In genomic region chr3:55119275-55119898, GRCm38 (mm10) we compare ENCODE assay signal across 12 mouse cellular contexts. TPM values are rescaled to one million over a fixed set of nuclear protein-coding genes. Genes with fewer than 3 reads are reported as not detected.
DNase-seq lines count a peak whose midpoint lies in the region; ATAC-seq and TF ChIP-seq lines count a peak whose summit lies in the region.
"Had no signal": no experiment of that assay in that cellular context is flagged by ENCODE, and none has a peak within 500 bp of the region (broad histone marks: within the 10 kb centered on the region; RNA-seq: fewer than 3 reads in every experiment).

No protein-coding gene starts in this region.

- H3K4me3 ChIP-seq in heart, embryonic 11.5 days (ENCODE audit: low read depth, low read length): no peak overlapping the region
- H3K4me3 ChIP-seq in lung, adult 2 months (replicated peaks; ENCODE audit: extremely low read depth, low read depth, low read length): no peak overlapping the region
- no peak overlapping the region for H3K4me3 ChIP-seq in midbrain, embryonic 16.5 days (ENCODE audit: low read depth, low read length)
- H3K4me3 ChIP-seq: midbrain, embryonic 15.5 days had no signal

- H3K36me3 ChIP-seq in heart, embryonic 11.5 days (ENCODE audit: control insufficient read depth, insufficient read depth, low read length): peaks cover 27% of the 10 kb centered on the region
- H3K36me3 ChIP-seq in midbrain, embryonic 16.5 days (ENCODE audit: control insufficient read depth, insufficient read depth, low read length): peaks cover 35% of the 10 kb centered on the region

- peak; percentile 96 for DNase-seq in heart, adult 11 months
- DNase-seq in ZHBTc4 (ENCODE audit: low read depth, low spot score): peak; percentile 11
- DNase-seq in gastrocnemius, postnatal 25 days: peak; percentile 66
- peak; percentile 47 for DNase-seq in lung, adult 2 months
- DNase-seq in natural killer cell, adult 2 months (ENCODE audit: low spot score in 2 of 2): no peak
- DNase-seq in cerebellum, postnatal 4 days (ENCODE audit: low spot score in 2 of 2): no peak

- TF ChIP-seq POLR2A in lung, adult 2 months (IDR thresholded peaks at IDR 0.05; ENCODE audit: borderline replicate concordance, extremely low read depth, low read depth, low read length): no peak

- H3K4me2 ChIP-seq in heart, embryonic 11.5 days: no peak overlapping the region
- no peak overlapping the region for H3K4me2 ChIP-seq in midbrain, embryonic 16.5 days (ENCODE audit: low read length)
- H3K4me2 ChIP-seq: midbrain, embryonic 15.5 days had no signal

- H3K27me3 ChIP-seq in heart, embryonic 11.5 days (ENCODE audit: control insufficient read depth, insufficient read depth, low read length): no peaks in the 10 kb centered on the region
- no peaks in the 10 kb centered on the region for H3K27me3 ChIP-seq in midbrain, embryonic 16.5 days (ENCODE audit: control insufficient read depth, insufficient read depth, low read depth, low read length)
- H3K27me3 ChIP-seq: midbrain, embryonic 15.5 days had no signal

- H3K4me1 ChIP-seq in heart, embryonic 11.5 days (ENCODE audit: control insufficient read depth, insufficient read depth, low read length): peaks cover 18% of the 10 kb centered on the region
- H3K4me1 ChIP-seq in lung, adult 2 months (ENCODE audit: control insufficient read depth, insufficient read depth, low read length): no peaks in the 10 kb centered on the region; the same call in 1 of the 2 replicates
- peaks cover 2% of the 10 kb centered on the region; the same call in 1 of the 2 replicates for H3K4me1 ChIP-seq in midbrain, embryonic 16.5 days (ENCODE audit: control insufficient read depth, insufficient read depth, low read length)

- no peak for ATAC-seq in heart, embryonic 11.5 days (replicated peaks; ENCODE audit: insufficient number of reproducible peaks, low FRiP score, low TSS enrichment)
- no peak for ATAC-seq in midbrain, embryonic 16.5 days
- ATAC-seq: hindbrain, embryonic 16.5 days; midbrain, embryonic 15.5 days had no signal

- H3K9ac ChIP-seq in heart, embryonic 11.5 days (ENCODE audit: low read depth, low read length): no peak overlapping the region
- no peak overlapping the region for H3K9ac ChIP-seq in midbrain, embryonic 16.5 days (ENCODE audit: low read depth, low read length)
- H3K9ac ChIP-seq: liver, embryonic 14.5 days; midbrain, embryonic 15.5 days had no signal

- WGBS in heart, embryonic 11.5 days (ENCODE audit: insufficient replicate concordance): 85% methylated on average over 6 of the region's 6 CpGs
- 52% methylated on average over 6 of the region's 6 CpGs for WGBS in lung, adult 2 months
- 94% methylated on average over 6 of the region's 6 CpGs for WGBS in midbrain, embryonic 16.5 days

- no peak overlapping the region for H3K27ac ChIP-seq in heart, embryonic 11.5 days (ENCODE audit: low read depth, low read length)
- H3K27ac ChIP-seq in midbrain, embryonic 16.5 days (ENCODE audit: low read length): no peak overlapping the region
- H3K27ac ChIP-seq: liver, embryonic 14.5 days; midbrain, embryonic 15.5 days had no signal

- no peak for TF ChIP-seq CTCF in lung, adult 2 months (IDR thresholded peaks at IDR 0.05; ENCODE audit: insufficient read depth, low read length)

- H3K9me3 ChIP-seq in heart, embryonic 11.5 days (replicated peaks; ENCODE audit: control insufficient read depth, low read length): no peaks in the 10 kb centered on the region
- H3K9me3 ChIP-seq in midbrain, embryonic 16.5 days (replicated peaks; ENCODE audit: control insufficient read depth, low read length, poor library complexity, severe bottlenecking): no peaks in the 10 kb centered on the region
- H3K9me3 ChIP-seq: midbrain, embryonic 15.5 days had no signal

RNA-seq across cellular contexts. Expression of gene Spg20, which starts 7.5 kb away (rescaled TPM):
- polyA plus RNA-seq in heart, embryonic 11.5 days (2014; fragmentation: Nextera tagmentation; extraction: Ambion mirVana): 47.3 and 50.6 TPM in 2 replicates
- 10 to 100 TPM; 24.8 to 28.6 TPM for total RNA-seq in gastrocnemius, postnatal 25 days (2021)
- 13.2 and 15.4 TPM in 2 replicates for polyA plus RNA-seq in lung, adult 2 months (2012; rRNA removed)
- 13.3 and 14.6 TPM in 2 replicates for polyA plus RNA-seq in midbrain, embryonic 16.5 days (2015; fragmentation: Nextera tagmentation; extraction: Ambion mirVana)

RNA-seq across cellular contexts. Expression of gene Ccdc169, which starts 17.8 kb away (rescaled TPM):
- not detected in 2 replicates for polyA plus RNA-seq in heart, embryonic 11.5 days (2014; fragmentation: Nextera tagmentation; extraction: Ambion mirVana)
- total RNA-seq in gastrocnemius, postnatal 25 days (2021): not detected
- not detected in 2 replicates for polyA plus RNA-seq in lung, adult 2 months (2012; rRNA removed)
- polyA plus RNA-seq in midbrain, embryonic 16.5 days (2015; fragmentation: Nextera tagmentation; extraction: Ambion mirVana): 0.10 TPM in 1 of 2 replicates, not detected in the other
- polyA plus RNA-seq: liver, embryonic 14.5 days; stomach, embryonic 14.5 days had no signal

Comparison
In these comparisons a context has a peak if more than half of its experiments do, and no peak if none do; other contexts are left out.
1. DNase-seq: peak in heart, adult 11 months (single experiment), ZHBTc4 (single experiment), gastrocnemius, postnatal 25 days (single experiment) and lung, adult 2 months (single experiment); none in natural killer cell, adult 2 months (0 of 2) and cerebellum, postnatal 4 days (0 of 2).